Comparison of ENCODE assay signal across 8 mouse cellular contexts in genomic region chr3:52242457-52243105, GRCm38 (mm10). TPM values are rescaled to one million over a fixed set of nuclear protein-coding genes. Genes with fewer than 3 reads are reported as not detected.
A peak's percentile ranks its signal among the peaks of the same experiment; 100 is the strongest.
DNase-seq lines count a peak whose midpoint lies in the region; ATAC-seq and TF ChIP-seq lines count a peak whose summit lies in the region.

No protein-coding gene starts in this region.

- no peak overlapping the region for H3K4me3 ChIP-seq in kidney, postnatal 0 days (replicated peaks; ENCODE audit: low read depth, low read length)
- no peak overlapping the region for H3K4me3 ChIP-seq in neural tube, embryonic 14.5 days (ENCODE audit: low read depth, low read length)

- no peaks in the 10 kb centered on the region for H3K27me3 ChIP-seq in kidney, postnatal 0 days (ENCODE audit: insufficient read depth, low read length)
- H3K27me3 ChIP-seq in neural tube, embryonic 14.5 days (ENCODE audit: control insufficient read depth, insufficient read depth, low read length) = no peaks in the 10 kb centered on the region

- peak; percentile 71 to 96 for DNase-seq in adrenal gland, adult (ENCODE audit: inconsistent age in 2 of 2, low spot score in 1 of 2)
- DNase-seq in embryo, embryonic 10 days (ENCODE audit: low spot score) = peak; percentile 87
- DNase-seq in heart, adult 8-10 months (ENCODE audit: low spot score) = peak; percentile 85
- DNase-seq in kidney, postnatal 0 days (ENCODE audit: low spot score) = peak; percentile 90
- peak; percentile 46 to 76 for DNase-seq in lung, adult 18-20 months
- peak; percentile 78 for DNase-seq in thymus, postnatal 4 days

- H3K9me3 ChIP-seq in kidney, postnatal 0 days (replicated peaks; ENCODE audit: low read length) = no peaks in the 10 kb centered on the region
- H3K9me3 ChIP-seq in neural tube, embryonic 14.5 days (ENCODE audit: control insufficient read depth, low read length) = no peaks in the 10 kb centered on the region

- no peaks in the 10 kb centered on the region for H3K4me1 ChIP-seq in kidney, postnatal 0 days (replicated peaks; ENCODE audit: insufficient read depth, low read length)
- no peaks in the 10 kb centered on the region for H3K4me1 ChIP-seq in neural tube, embryonic 14.5 days (ENCODE audit: control insufficient read depth, insufficient read depth, low read length)

- peak; percentile 92 for TF ChIP-seq CTCF in kidney, postnatal 0 days (IDR thresholded peaks at IDR 0.05; ENCODE audit: low read depth)

- peak; percentile 96 for ATAC-seq in CD4-positive, CD25-positive, alpha-beta regulatory T cell, adult 4 months
- ATAC-seq in kidney, postnatal 0 days (replicated peaks; ENCODE audit: low FRiP score, low read depth) = no peak
- ATAC-seq in neural tube, embryonic 14.5 days (ENCODE audit: low read depth) = peak; percentile 74; the same call in 1 of the 2 replicates

- 46% methylated on average over 6 of the region's 6 CpGs for WGBS in kidney, postnatal 0 days
- 45% methylated on average over 6 of the region's 6 CpGs for WGBS in neural tube, embryonic 14.5 days

- H3K36me3 ChIP-seq in kidney, postnatal 0 days (ENCODE audit: insufficient read depth, low read length) = no peaks in the 10 kb centered on the region
- H3K36me3 ChIP-seq in neural tube, embryonic 14.5 days (ENCODE audit: control insufficient read depth, insufficient read depth, low read length) = no peaks in the 10 kb centered on the region

- no peak overlapping the region for H3K27ac ChIP-seq in kidney, postnatal 0 days
- H3K27ac ChIP-seq in neural tube, embryonic 14.5 days (ENCODE audit: low read depth, low read length) = no peak overlapping the region

- H3K4me2 ChIP-seq in kidney, postnatal 0 days (ENCODE audit: low read length) = no peak overlapping the region
- no peak overlapping the region for H3K4me2 ChIP-seq in neural tube, embryonic 14.5 days (ENCODE audit: low read depth, low read length)

- no peak overlapping the region for H3K9ac ChIP-seq in kidney, postnatal 0 days (ENCODE audit: low read depth, low read length)
- no peak overlapping the region for H3K9ac ChIP-seq in neural tube, embryonic 14.5 days (replicated peaks; ENCODE audit: low read depth, low read length)

RNA-seq across cellular contexts. Expression of gene Foxo1, which starts 25.6 kb away (rescaled TPM):
- 10 to 100 TPM; 37.1 to 38.9 TPM for polyA plus RNA-seq in CD4-positive, CD25-positive, alpha-beta regulatory T cell, adult 4 months (2017; shearing (Covaris generic))
- 10 to 100 TPM in 3 of 4 experiments, 1 to 10 TPM in 1; 9.4 to 11.7 (median 10.8) TPM for total RNA-seq in heart, adult 8-10 months (2022)
- 7.0 and 8.6 TPM in 2 replicates for polyA plus RNA-seq in kidney, postnatal 0 days (2015; fragmentation: Nextera tagmentation; extraction: Ambion mirVana)
- polyA plus RNA-seq in neural tube, embryonic 14.5 days (2014; fragmentation: Nextera tagmentation; extraction: Ambion mirVana) = 2.1 and 3.6 TPM in 2 replicates
